Mouse (Mus musculus) mouse embryonic stem cell (cell line): ENCODE data around the gene Slc23a4.

Experiments used
- in situ Hi-C, 2 experiments: fragments of 300-500 bp; cut with MboI; formaldehyde crosslinking; loops; 1 replicate in 1 of 2; 3 replicates in 1 of 2; pipeline ENCODE4 v1.14.3; 2019 to 2020; ENCODE audit warnings: low sequenced_read_pairs in 2 of 2, low pct_unique_long_range_greater_than_20kb in 1 of 2, mixed read lengths in 1 of 2; ENCODE audit not compliant: unreplicated experiment in 1 of 2

Slc23a4 gene

GRCm38 (mm10) chr6:34965819-34966539 is 22.2 kb downstream of the Slc23a4 start:
- in situ Hi-C loops: no loop called here

GRCm38 (mm10) chr6:34964550-34964949 is 23.7 kb downstream of the Slc23a4 start:
- in situ Hi-C loops: no loop called here

GRCm38 (mm10) chr6:34959131-34959530 is 29.1 kb downstream of the Slc23a4 start:
- in situ Hi-C loops: no loop called here

GRCm38 (mm10) chr6:34955862-34956241 is 32.4 kb downstream of the Slc23a4 start:
- in situ Hi-C loops: no loop called here

GRCm38 (mm10) chr6:34954926-34955861 is 33.0 kb downstream of the Slc23a4 start:
- in situ Hi-C loops: no loop called here

GRCm38 (mm10) chr6:34951956-34952667 is 36.1 kb downstream of the Slc23a4 start:
- in situ Hi-C loops: no loop called here

GRCm38 (mm10) chr6:34951518-34951917 is 36.7 kb downstream of the Slc23a4 start:
- in situ Hi-C loops: no loop called here

- in situ Hi-C loops: no loop called here
Measured at GRCm38 (mm10) chr6:34948461-34948860, 39.7 kb downstream of the Slc23a4 start.

- in situ Hi-C loops: no loop called here
Measured at GRCm38 (mm10) chr6:34946486-34947079, 41.6 kb downstream of the Slc23a4 start.

- in situ Hi-C loops: no loop called here
Measured at GRCm38 (mm10) chr6:34943499-34943898, 44.7 kb downstream of the Slc23a4 start.

- in situ Hi-C loops: no loop called here
Measured at GRCm38 (mm10) chr6:34942446-34942845, 45.8 kb downstream of the Slc23a4 start.

GRCm38 (mm10) chr6:34941496-34941895 is 46.7 kb downstream of the Slc23a4 start:
- in situ Hi-C loops: no loop called here

GRCm38 (mm10) chr6:34939451-34939850 is 48.8 kb downstream of the Slc23a4 start:
- in situ Hi-C loops: loop anchor here in 1 of 2 experiments (5.0 kb wide), 1 partner anchor 58 kb away; no protein-coding TSS in a partner anchor

GRCm38 (mm10) chr6:34938929-34939325 is 49.3 kb downstream of the Slc23a4 start:
- in situ Hi-C loops: loop anchor here in 1 of 2 experiments (5.0 kb wide), 1 partner anchor 58 kb away; no protein-coding TSS in a partner anchor

- in situ Hi-C loops: loop anchor here in 1 of 2 experiments (5.0 kb wide), 1 partner anchor 59 kb away; no protein-coding TSS in a partner anchor
Measured at GRCm38 (mm10) chr6:34938280-34938928, 49.8 kb downstream of the Slc23a4 start.

- in situ Hi-C loops: loop anchor here in 1 of 2 experiments (5.0 kb wide), 1 partner anchor 61 kb away; no protein-coding TSS in a partner anchor
Measured at GRCm38 (mm10) chr6:34936743-34937142, 51.5 kb downstream of the Slc23a4 start.

GRCm38 (mm10) chr6:34932633-34933032 is 55.6 kb downstream of the Slc23a4 start:
- in situ Hi-C loops: no loop called here

- in situ Hi-C loops: loop anchor here in 1 of 2 experiments (10.0 kb wide), 1 partner anchor 153 kb away; no protein-coding TSS in a partner anchor
Measured at GRCm38 (mm10) chr6:34927594-34927993, 60.6 kb downstream of the Slc23a4 start.
